Mouse (Mus musculus) telencephalon, adult 2 months (tissue): ENCODE results near the gene Pank1.
A peak's percentile ranks its signal among the peaks of the same experiment; 100 is the strongest.

Experiments
- DNase-seq: peaks from one replicate; pipeline ENCODE4 v3.0.0-alpha.2; 2011; ENCODE audit warnings: low read depth, low spot score

Pank1 gene

DNA sequence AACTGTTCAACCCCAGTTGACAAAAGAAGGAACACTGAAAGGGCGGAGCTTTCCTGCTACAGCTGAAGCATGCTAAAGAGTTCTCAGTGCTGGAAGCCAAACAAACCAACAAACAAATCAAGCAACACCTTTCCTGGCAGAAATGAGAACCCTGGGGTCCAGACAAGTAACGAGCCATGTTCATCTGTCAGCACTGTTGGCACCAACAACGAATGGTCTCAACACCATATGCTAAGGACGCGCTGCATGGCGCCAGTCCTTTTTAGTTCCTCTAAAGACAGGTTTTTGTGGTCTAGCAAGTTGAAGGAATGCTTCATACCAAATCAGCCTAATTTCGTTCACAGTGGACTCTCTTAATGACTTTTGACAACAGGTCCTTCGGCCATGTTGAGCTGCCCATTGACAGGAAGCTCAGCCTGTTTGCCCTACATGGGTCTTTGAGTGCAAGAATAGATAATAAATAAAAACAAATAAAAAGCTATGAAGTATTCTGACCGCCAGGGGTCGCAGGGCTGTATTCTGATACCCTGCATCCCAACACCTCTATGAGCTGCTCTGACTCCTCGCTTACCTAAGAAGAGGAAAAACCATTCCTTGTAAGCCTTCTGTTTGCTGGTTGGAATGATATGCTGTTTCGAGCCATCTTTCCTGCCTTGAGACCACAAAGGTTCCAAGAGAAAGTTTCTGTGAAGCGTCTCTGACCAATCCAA, 53.2 kb downstream of the Pank1 start:
- DNase-seq: no peak

- no peak for DNase-seq
Measured at GRCm38 (mm10) chr19:34819577-34820170, 59.6 kb downstream of the Pank1 start.

- no peak for DNase-seq
Measured at GRCm38 (mm10) chr19:34815371-34815770, 63.9 kb downstream of the Pank1 start.

GRCm38 (mm10) chr19:34814696-34815095, 64.6 kb downstream of the Pank1 start:
- DNase-seq: no peak

- no peak for DNase-seq
Measured at GRCm38 (mm10) chr19:34813961-34814360, 65.3 kb downstream of the Pank1 start.

DNA sequence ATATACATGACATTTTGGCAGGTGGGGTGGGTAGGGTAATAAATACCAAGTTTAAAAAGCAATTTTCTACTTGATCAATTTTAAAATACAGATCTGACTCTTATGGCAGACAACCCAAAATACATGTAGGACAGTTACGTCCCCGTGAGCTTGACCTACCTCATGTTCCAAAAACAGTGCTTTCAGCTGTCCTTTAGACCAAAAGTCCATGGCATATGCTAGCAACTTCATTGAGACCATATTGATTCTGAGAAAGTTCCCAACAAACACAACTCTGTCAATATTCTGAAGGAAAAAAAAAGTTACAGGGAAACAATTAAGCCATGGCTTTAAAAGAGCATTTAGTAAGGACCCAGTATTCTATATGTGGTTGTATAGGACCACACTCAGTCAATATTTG, 65.7 kb downstream of the Pank1 start:
- no peak for DNase-seq

DNA sequence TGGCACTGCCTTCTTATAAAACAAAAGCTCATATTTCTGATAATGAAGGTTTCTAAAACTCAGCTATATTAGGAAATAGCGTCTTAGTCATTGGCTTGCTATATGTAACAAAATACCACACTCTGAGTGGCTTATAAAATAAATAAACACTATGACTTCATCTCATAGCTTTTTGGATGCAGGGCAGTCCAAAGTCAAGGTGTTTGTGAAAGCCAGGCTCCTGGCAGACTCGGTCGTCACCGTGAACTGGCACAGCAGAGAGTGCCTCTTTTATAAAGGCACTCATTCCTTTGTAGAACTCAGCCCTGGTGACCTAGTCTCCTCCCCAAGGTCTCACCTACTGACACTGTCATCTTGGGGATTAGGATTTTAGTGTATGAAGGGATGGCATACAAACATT, 66.5 kb downstream of the Pank1 start:
- DNase-seq: no peak

GRCm38 (mm10) chr19:34807173-34807572, 72.1 kb downstream of the Pank1 start:
- no peak for DNase-seq

DNA sequence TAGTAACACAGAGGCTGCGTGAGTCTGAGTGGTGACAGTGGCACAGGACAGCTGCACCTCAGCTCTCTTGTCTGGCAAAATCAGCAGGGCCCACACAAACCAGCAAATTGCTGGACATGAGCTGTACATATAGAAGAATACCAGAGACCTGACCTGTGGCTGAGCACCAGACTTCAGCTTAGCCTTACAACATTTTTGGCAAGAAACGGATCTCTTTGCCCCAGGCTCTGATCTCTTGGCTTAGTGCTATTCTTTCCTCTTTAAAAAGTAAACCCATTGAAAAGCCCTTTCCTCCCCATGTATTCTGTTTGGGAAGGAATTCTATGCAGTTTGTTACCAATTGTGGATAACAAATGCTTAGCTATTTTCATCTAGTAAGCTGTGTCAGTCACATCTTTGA, 74.2 kb downstream of the Pank1 start:
- DNase-seq: no peak

DNA sequence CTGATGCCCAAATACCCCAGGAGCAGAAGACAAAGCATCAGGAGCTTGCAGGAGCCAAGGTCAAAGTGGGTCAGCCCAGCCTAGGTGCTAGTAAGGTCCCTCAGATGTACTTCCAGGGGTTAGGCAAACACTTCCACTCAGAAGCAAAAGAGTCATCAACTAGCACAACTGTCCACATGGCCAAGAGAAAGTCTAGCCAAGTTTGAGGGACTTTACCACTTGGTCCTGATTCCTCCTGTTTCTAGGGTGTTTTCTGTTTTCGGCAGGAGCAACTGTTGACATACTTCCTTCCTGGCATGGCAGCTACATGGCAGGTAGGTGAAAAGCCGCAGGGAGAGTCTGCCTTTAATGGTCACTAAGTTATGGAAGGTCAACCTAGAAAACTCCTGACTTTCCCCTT, 74.7 kb downstream of the Pank1 start:
- DNase-seq: no peak

DNA sequence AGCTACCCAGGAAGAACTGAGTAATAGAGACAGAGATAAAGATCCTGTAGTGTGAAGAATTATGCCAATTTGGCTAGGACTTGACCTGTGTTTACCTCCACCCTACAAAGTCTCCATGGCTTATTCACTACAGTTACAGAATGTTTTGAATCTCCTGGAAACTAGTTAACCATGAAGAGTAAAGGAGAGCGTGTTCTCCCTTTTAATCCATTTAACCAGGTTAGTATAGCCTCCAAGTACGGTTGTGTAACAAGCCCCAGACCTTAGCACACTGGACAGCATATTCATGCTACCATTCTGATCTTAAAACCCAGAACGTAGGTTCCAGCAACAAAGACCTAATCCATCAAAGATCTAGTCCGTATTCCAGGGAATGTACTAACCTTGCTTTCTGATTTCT, 75.9 kb downstream of the Pank1 start:
- no peak for DNase-seq

GRCm38 (mm10) chr19:34799644-34800267, 79.5 kb downstream of the Pank1 start:
- DNase-seq: no peak

DNA sequence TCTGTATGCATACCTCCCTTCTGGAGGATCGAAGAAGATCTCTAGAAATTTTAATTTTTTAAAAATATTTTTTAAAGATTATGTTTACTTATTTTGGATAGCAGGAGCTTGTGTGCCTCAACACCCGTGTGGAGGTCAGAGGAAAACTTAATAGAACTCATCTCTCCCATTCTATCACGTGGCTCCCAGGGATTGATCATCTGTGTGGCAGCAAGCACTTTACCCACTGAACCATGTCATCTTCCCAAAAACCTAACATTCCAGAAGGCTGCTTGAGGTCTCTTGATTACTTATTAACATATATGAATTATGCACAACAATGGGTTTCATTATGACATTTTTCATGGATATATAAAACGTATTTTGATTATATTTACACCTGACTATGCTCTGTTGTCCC, 82.9 kb downstream of the Pank1 start:
- DNase-seq: no peak

- DNase-seq: no peak
Measured at GRCm38 (mm10) chr19:34782491-34782890, 96.8 kb downstream of the Pank1 start.

DNA sequence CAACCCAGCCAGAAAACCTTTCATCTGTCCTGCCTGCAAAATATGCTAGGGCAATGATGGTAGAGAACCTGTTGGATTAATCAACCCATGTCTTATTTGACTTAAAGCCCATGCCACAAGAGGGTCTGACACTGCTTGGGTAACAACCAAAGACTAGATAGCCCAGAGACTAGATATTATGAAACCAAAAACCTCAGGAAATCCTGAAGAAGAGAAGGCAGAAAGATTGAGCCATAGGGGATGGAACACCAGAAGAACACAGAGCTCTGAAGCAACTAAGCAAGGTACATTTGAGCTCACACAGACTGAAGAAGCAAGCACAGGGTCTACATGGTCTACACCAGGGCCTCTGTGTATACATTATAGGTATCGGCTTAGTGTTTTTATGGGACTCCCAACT, 100.3 kb downstream of the Pank1 start:
- DNase-seq: no peak

DNA sequence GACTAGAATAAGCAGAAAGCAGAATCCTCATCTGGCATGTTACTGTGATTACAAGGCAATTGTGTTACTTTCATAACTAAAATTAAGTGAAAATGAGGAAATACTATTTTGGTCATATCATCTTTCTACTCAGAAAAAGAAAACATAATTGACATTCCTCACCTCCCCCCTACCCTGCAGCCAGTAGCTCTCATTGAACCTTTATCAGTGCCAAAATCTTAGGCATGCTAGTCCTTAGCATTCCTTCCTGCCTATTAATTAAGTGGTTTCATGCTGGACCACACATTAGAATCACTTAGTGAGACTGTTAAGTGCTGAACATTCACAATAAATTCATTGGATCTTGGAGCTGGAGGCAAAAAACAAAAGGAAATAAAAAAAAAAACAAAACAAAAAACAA, 101.2 kb downstream of the Pank1 start:
- no peak for DNase-seq

- DNase-seq: peak; percentile 15
Measured at GRCm38 (mm10) chr19:34772775-34773174, 106.5 kb downstream of the Pank1 start.

- DNase-seq: no peak
Measured at GRCm38 (mm10) chr19:34770764-34771163, 108.5 kb downstream of the Pank1 start.

DNA sequence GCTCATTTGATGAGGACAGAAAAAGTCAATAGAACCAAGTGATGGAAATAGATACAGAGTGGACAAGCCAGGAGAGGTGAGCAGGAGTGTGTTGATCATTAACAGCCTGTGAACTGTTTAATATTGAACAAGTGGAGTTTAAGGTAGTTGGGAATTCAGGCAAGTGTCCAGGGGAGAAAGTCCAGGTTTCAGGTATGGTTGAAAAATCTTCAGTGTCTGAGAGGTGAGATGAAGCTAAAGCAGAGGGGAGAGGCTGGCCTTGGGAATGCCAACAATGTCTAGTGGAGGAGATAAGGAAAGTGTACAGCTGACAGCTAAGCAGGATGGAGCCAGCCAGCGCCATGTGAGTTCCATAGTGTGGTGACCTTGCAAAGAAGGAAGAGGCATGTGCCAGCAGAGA, 120.5 kb downstream of the Pank1 start:
- no peak for DNase-seq
